Mouse (Mus musculus) embryo, embryonic 10 days (tissue): ENCODE results near the gene Jmjd6.
"Not testable (repeated sequence)": the region's sequence is repeated elsewhere in the genome, so short reads cannot be mapped to it uniquely, and the experiment has no call there.

Source experiments
- DNase-seq: peaks from one replicate; pipeline ENCODE4 v3.0.0-alpha.2; 2015; ENCODE audit warnings: low spot score

Jmjd6 gene

GRCm38 (mm10) chr11:116851576-116852290 lies 8.5 kb upstream of the Jmjd6 start:
- DNase-seq: peak; percentile 44

DNA sequence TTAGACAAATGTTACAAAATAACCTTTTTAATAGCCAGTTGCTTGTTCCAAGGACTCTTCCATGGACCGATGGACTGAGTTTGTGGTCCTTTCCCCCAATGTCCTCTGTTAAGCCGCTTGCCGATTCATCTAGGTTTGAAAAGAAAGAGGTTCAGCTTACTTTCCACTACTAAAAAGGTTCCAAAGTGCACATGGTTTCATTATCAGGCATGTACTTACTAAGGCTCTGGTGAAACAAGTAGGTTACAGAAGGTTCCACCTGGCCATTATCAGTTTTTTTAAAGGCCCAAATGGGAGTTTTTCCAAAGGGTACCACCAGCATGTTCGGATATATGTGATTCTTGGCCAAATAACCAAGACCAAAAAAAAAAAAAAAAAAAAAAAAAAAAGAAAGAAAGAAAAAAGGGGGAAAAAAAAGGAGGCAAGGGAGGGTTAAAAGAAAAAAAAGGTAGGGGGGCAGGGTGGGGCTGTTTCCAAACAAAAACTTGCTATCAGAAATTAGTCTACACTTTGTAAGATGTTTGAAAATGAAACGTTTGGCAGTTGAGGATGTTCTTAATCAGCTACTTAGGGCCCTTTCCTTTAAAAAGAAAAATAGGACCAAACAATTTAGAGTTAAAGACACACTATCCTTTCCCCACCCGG lies 7.7 kb upstream of the Jmjd6 start:
- no peak for DNase-seq

DNA sequence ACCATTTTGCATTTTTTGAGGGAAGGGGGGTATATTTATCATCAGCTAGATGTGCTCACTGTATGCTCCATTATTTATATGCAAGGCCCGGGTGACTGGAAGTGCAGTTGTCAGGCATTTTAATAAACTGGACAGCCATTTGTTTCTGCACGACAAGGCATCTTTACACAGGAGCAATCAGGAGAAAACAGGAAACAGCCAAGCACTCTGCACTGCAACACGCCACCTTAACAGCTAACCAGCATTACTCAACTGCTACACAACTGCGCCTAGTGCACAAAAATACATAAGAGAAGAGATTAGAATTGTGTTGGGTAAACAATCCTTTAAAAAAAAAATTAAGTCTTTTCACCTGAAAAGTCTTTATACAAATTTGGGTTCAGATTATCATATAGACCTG lies 6.8 kb upstream of the Jmjd6 start:
- no peak for DNase-seq

DNA sequence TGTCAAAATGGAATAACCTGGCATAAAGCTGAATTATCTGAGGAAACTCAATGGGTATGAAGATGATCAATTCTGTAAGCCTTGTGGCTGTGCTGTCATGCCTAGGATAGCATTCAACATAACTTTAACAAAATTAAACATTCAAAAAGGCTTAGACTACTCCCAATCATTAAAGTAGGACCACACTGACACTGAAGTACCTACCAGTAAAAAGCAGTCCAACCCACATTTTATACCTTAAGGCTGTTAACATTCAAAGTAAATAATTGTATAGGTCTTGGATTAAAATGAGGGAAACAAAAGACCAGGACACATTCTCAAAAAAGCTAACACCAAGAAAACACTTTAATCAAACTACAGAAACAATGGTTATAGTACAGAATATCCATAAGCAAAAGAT lies 6.3 kb upstream of the Jmjd6 start:
- no peak for DNase-seq

DNA sequence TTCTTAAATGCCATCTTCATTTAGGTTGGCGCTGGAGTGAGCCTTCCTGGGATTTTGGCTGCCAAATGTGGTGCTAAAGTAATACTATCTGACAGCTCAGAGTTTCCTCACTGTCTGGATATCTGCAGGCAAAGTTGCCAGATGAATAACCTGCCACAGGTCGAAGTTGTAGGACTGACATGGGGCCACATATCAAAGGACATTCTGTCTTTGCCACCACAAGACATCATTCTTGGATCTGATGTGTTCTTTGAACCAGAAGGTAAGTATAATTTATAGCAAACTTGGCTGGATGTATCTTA lies 5.6 kb upstream of the Jmjd6 start:
- DNase-seq: not testable (repeated sequence)

DNA sequence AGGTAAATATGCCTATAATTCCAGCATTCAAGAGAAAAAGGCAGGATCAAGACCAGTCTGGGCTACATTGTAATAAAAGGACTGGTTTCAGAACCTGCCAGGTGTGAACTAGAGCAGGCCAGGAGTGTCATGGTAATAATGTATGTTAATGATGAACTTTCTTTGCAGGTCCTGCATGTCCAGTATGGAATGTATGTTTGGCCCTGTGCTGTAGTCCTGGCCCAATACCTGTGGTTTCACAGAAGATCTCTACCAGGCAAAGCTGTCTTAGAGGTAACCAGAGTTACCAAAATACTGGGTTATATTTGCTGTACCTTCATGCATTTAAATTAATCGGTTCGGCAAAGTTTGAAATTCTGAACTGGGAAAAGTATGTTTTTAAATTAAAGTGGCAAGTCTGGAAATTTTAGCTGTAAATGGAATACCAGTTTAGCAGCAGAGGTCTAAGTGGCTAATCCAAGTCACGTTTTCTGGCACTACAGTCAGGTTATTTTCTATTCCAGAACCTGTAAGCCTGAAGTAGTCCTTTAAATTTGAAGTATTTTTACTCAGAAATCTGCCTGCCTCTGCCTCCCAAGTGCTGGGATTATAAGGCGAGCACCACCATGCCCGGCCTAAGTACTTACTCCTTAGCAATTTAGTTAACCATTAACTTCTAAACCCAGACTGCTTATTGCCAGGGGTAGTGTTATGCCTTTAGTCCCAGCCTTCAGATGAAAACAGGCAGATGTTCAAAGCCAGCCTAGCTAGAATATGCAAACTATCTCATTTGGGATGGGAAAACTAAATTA lies 5.0 kb upstream of the Jmjd6 start:
- DNase-seq: no peak

DNA sequence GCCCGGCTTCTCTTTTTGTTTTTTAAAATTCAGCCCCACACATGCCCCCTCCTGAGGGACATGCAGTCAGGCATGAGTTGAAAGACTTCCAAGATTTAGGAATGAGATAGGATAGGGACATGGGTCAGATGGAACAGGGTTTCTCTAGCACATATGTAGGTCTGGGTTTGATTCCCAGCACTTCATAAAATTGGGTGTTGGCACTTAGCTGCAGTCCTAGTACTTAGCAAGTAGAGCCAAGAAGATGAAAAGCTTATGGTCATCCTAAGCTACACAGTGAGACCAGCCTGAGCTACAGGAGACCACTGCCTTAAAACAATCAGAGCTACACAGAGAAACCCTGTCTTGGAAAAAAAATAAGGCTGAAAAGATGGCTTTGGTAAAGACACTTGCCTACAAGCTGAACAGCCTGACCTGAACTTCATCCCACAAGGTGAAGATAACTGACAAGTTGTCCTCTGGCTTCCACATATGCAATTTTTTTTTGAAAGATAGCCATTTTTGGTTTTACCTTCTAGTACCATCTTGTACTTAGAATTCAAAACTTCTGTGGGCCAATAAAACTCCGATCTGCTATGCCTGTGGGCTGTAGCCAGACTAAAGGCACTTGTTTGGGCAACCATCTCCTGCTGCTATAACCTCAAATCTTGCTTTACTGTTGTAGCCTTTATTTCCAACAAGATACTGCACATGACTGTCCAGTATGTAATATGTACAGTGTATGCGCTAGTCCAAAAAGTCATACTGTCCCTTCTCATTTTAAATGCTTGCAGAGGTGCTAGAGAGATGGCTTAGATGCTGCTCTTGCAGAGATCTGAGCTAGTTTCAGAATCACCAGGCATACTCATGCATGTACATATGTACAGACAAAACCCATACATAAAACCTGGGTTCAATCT lies 4.2 kb upstream of the Jmjd6 start:
- no peak for DNase-seq

DNA sequence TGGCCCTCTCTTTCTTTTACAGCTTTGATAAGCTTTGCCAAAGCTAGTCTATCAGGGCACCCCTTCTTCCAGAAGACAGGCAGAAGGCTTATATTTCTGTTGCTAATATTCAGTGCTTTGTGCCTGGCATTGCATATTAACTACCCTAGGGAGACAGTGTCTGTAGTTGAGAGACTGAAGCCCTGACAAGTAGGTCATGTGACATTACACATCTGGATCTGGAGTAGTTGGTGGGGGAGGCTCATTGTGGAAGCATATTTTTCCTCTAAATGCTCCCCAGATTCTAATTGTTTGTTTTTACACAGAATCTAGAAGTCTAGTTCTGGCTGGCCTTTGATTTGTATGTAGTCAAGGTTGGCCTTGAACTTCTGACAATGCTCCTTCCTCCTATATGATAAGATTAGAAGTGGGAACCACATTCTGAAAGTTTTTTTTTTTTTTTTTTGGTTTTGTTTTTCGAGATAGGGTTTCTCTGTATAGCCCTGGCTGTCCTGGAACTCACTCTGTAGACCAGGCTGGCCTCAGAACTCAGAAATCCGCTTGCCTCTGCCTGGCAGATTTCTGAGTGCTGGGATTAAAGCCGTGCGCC lies 3.4 kb upstream of the Jmjd6 start:
- DNase-seq: no peak

DNA sequence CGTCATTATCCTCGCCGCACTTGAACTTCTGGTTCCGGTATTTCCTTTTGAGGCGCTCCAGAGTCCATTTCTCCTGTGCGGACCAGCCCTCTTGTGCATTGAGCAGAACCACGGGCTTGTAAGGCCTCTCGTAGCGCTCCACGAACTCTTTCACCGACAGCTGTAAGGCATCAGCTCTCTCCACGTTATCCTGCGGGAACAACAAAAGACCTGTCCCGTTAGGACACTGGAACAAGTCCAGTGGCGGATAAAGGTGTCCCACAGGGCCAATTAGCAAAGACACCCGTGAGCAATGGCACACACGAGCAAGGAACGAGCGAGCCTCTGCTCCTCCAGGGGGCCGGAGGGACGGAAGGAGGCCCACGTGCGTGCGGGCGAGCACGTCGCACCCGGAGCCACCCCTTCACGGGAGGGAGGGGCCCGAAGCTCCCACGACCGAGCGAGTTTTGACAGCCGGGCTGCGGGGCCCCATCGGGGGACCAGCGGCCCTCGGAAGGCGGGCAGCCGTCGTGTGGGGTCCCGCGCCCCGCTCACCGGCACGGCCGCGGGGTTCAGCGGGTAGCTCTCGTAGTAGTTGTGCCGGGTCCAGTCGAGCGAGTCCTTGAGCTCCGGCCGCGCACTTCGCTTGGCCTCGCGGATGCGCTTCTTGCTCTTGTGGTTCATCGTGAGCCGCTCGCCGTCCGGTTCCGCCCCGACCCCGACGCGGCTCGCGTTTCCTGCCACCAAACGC lies 553 bp downstream of the Jmjd6 start:
- peak; percentile 72 for DNase-seq

GRCm38 (mm10) chr11:116840748-116841147 lies 2.5 kb downstream of the Jmjd6 start:
- DNase-seq: no peak

DNA sequence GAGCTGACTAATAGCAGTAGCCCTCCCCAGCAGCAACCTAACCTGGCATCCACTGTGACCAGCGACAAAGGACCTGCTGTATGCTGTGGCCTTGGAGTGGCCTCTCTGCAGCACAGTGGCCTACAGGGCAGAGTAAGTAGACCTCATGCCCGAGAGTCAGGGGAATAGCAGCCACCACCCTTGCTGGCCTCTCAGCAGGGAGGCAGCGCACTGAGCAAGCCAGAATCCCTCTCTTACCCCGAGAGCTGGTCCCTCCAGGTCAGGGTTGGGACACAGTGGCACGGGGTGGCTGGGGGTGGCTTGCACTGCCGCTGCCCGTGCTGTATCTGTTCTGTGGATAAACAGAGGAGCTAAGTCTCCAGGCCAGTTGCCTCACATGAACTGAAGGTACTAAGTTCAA lies 3.6 kb downstream of the Jmjd6 start:
- no peak for DNase-seq

DNA sequence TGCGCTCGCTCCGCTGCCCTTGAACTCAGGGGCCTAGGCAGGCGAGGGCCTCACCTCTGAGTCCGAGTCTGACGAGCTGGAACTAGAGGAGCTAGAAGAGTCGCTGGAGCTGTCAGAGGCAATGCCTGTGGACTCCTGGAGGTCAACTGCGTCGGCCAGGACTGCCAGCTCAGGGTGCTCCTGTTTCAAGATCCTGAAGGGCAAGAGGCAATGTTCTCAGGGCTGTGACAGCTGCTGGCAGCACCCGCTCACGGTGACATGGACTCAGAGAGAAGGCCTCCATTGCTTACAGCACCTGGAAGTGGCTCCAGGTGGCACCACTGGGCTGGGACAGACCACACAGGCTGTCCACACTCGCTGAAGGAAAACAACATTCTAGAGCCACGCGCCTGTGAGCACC lies 4.3 kb downstream of the Jmjd6 start:
- DNase-seq: no peak

DNA sequence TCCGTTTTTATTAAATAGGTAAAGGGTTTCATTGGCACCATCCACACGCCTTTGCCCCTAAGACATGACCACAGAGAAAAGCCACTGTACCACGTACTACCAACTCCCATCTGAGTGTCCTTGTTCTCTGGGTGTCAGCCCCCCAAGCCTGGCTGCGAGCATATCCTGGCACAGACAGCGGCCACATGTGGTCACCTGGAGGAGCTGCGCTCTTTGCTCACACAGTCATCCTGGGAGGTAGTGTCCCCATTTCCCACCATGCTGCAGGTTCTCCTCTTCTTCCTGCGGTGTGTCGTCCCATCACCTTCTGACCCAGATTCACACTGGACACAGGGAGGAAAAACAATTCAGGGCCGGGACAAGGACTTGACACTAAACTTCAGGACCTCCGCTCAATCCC lies 5.8 kb downstream of the Jmjd6 start:
- DNase-seq: no peak

DNA sequence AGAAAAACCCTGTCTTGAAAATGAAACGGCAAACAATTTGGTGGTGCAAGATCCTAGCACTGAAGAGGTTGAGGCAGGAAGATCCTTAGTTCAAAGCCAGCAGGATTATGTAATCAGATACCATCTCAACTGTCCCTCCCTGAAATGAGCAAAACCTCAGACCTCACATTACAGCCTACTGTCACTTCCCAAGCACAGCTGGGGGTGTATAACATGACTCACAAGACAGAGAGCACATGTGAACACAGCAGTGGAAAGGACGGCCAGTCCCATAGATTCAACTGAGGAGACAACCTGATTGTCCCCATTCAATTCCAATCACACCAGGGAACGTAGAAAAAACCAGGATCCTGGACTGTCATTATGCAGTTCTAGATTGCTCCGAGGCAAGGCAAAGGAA lies 7.0 kb downstream of the Jmjd6 start:
- DNase-seq: no peak

DNA sequence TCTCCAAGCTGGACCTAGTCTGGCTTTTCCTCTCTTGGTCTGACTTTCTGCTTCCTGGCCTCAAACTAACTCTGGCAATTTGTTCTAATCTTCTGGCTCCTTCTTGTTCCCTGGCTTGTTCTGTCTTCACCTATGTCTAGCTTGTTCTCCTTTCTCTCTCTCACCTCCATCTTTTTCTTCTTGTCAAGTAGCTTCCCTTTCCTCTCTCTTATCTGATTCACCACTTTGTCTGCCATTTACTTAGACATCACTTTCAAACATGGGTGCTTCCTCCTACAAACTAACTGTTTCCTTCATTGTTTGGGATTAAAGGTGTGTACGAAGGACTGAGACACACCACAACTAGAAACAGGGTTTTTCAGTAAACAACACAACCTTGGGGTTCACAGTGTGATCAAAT lies 8.3 kb downstream of the Jmjd6 start:
- DNase-seq: no peak

DNA sequence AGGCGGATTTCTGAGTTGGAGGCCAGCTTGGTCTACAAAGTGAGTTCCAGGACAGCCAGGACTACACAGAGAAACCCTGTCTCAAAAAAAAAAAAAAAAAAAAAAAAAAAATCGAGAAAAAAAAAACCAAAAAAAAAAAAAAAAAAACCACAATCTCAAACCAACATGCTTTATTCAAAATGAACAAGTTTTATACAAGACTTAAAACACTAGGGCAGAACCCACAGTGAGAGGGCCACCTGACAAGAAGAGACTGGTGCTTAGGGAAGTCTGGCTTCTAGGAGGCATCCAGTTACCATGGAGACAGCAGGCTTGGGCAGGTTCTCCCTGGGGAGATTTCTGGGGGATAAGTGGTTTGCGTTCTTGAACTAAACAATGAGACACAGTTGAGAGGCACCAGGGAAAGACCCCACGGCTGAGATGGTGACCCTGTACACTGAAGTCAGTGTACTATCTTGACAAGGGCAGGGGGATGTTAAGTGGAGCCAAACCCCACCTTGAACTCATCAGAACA lies 11.0 kb downstream of the Jmjd6 start:
- peak; percentile 39 for DNase-seq

DNA sequence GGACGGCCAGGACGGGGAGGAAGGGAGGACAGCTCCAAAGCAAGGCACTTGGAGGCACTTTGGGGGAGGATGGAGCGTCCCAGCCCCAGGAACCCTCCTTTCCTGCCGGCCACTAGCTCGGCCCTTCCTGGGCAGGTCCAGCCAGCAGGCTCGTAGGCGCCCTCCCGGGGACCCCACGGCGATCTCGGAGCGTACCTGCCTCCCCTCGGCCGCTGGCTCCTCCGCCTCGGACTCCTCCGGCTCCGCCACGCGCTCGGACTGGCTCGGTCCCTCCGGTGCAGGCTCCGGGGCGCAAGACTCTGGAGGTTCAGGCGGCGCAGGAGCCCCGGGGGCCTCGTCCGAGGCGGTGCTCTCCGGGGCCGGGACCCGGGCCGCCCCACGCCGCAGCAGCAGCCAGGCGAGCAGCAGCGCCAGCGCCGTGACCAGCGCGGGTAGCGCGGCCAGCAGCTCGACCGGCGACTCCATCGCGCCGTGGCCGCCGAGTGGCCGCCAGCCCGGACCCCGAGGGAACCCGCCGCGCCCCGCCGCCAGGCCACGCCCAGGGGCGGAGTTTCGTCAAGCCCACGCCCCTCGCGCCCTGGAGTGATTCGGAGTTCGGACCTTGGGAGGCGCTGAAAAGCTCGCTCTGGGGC lies 15.6 kb downstream of the Jmjd6 start, which contains the start of gene Mxra7:
Mxra7 (minus strand) TSS at position 513 of the 632 bp plus-strand sequence.
- DNase-seq: peak; percentile 85

GRCm38 (mm10) chr11:116826550-116827504 lies 16.4 kb downstream of the Jmjd6 start:
- DNase-seq: peak; percentile 65

- DNase-seq: no peak
Measured at GRCm38 (mm10) chr11:116825230-116825629, 18.0 kb downstream of the Jmjd6 start.
